Mouse (Mus musculus): Measurements from ENCODE around the gene Suclg2.

Suclg2 gene

GRCm38 (mm10) chr6:95469521-95469920 is 249.1 kb downstream of the Suclg2 start:
- no peak for DNase-seq (ENCODE audit: low spot score in 2 of 2)

- no peak for DNase-seq (ENCODE audit: low spot score in 2 of 2)
Observed at GRCm38 (mm10) chr6:95465322-95465721, 253.3 kb downstream of the Suclg2 start.

- no peak for DNase-seq (ENCODE audit: low spot score in 2 of 2)
Observed at GRCm38 (mm10) chr6:95459372-95459771, 259.2 kb downstream of the Suclg2 start.

DNA sequence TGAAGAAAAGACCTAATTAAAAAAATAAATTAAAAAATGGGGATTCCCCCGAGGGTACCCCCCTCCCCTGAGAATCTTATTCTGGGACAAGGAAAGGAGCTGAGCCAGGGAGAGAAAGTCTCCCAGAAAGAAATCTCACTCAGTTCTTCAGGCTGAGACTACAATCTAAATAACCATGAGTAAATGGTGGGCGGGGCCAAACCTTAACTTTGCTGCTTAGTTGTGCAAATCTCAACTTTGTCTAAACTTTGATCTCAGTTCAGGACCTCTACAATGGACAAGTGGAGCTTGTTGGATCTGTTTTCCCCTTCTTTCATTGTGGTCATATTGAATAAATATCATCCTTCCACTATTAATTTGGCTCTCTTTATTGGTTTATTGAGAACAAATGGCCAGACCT is 272.4 kb downstream of the Suclg2 start:
- DNase-seq (ENCODE audit: low spot score in 2 of 2), result no peak

GRCm38 (mm10) chr6:95445036-95445435 is 273.6 kb downstream of the Suclg2 start:
- DNase-seq (ENCODE audit: low spot score in 2 of 2), result no peak

All from spleen, postnatal 4 days (tissue).